In the genomic region with DNA sequence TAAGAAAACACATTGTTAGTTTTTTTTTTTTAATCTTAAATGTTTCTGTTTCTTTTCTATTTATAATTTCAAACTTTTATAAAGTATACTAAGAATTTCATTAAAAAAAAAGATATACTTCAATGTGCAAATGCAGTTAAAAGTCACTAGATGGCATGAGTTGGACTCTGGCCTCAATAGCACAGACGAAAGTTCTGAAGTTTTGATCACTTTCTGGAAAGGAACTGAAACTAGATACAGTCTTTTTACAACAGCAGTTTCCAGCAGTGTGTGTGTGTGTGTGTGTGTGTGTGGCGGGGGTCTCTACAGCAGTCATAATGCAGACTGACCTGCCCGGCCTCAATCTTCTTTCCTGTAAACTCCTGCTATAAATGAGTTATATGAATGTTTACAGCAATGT, we compare ENCODE assay signal across 16 mouse cellular contexts. TPM values are rescaled to one million over a fixed set of nuclear protein-coding genes. Genes with fewer than 3 reads are reported as not detected.
DNase-seq lines count a peak whose midpoint lies in the region; ATAC-seq and TF ChIP-seq lines count a peak whose summit lies in the region.
"Had no signal": no experiment of that assay in that cellular context is flagged by ENCODE, and none has a peak within 500 bp of the region (broad histone marks: within the 10 kb centered on the region; RNA-seq: fewer than 3 reads in every experiment).

No protein-coding gene starts in this region.

- TF ChIP-seq POLR2A in kidney, adult 2 months (IDR thresholded peaks at IDR 0.05; ENCODE audit: low read depth, low read length) = no peak
- TF ChIP-seq POLR2A in brain, embryonic 14.5 days (IDR thresholded peaks at IDR 0.05; ENCODE audit: borderline replicate concordance, extremely low read depth, insufficient read depth, insufficient read length, poor library complexity, severe bottlenecking) = no peak

- no peaks in the 10 kb centered on the region for H3K27me3 ChIP-seq in forebrain, embryonic 16.5 days (replicated peaks; ENCODE audit: control insufficient read depth, insufficient read depth, low read length)
- no peaks in the 10 kb centered on the region for H3K27me3 ChIP-seq in forebrain, embryonic 12.5 days
- no peaks in the 10 kb centered on the region for H3K27me3 ChIP-seq in kidney, postnatal 0 days (ENCODE audit: insufficient read depth, low read length)
- H3K27me3 ChIP-seq in kidney, adult 2 months (replicated peaks; ENCODE audit: control insufficient read depth, insufficient read depth, low read length) = no peaks in the 10 kb centered on the region
- H3K27me3 ChIP-seq: heart, embryonic 12.5 days; hindbrain, embryonic 12.5 days; midbrain, embryonic 13.5 days had no signal

- 0 out of 2 replicates have a peak, but pooled peaks have one; percentile 28 for ATAC-seq in forebrain, embryonic 16.5 days
- no peak for ATAC-seq in forebrain, embryonic 12.5 days (ENCODE audit: low FRiP score)
- ATAC-seq in kidney, postnatal 0 days (replicated peaks; ENCODE audit: low FRiP score, low read depth) = no peak; the same call in 1 of the 2 replicates
- ATAC-seq: midbrain, embryonic 13.5 days had no signal

- peaks cover 10% of the 10 kb centered on the region for H3K36me3 ChIP-seq in forebrain, embryonic 16.5 days (ENCODE audit: control insufficient read depth, insufficient read depth)
- peaks cover 11% of the 10 kb centered on the region for H3K36me3 ChIP-seq in forebrain, embryonic 12.5 days (replicated peaks)
- H3K36me3 ChIP-seq in kidney, postnatal 0 days (ENCODE audit: insufficient read depth, low read length) = peaks cover 6% of the 10 kb centered on the region; the same call in 1 of the 2 replicates
- H3K36me3 ChIP-seq in kidney, adult 2 months (ENCODE audit: control insufficient read depth, insufficient read depth, low read length) = no peaks in the 10 kb centered on the region; the same call in 1 of the 2 replicates

- H3K4me3 ChIP-seq in forebrain, embryonic 16.5 days (replicated peaks; ENCODE audit: low read length) = no peak overlapping the region
- H3K4me3 ChIP-seq in forebrain, embryonic 12.5 days (replicated peaks) = no peak overlapping the region
- no peak overlapping the region for H3K4me3 ChIP-seq in kidney, postnatal 0 days (replicated peaks; ENCODE audit: low read depth, low read length)
- H3K4me3 ChIP-seq in kidney, adult 2 months (ENCODE audit: insufficient read depth, low read depth, low read length) = no peak overlapping the region
- H3K4me3 ChIP-seq: heart, embryonic 12.5 days; hindbrain, embryonic 12.5 days; midbrain, embryonic 13.5 days had no signal

- H3K4me1 ChIP-seq in forebrain, embryonic 16.5 days (replicated peaks; ENCODE audit: control insufficient read depth, insufficient read depth, low read length) = no peaks in the 10 kb centered on the region
- H3K4me1 ChIP-seq in forebrain, embryonic 12.5 days = no peaks in the 10 kb centered on the region
- H3K4me1 ChIP-seq in kidney, postnatal 0 days (replicated peaks; ENCODE audit: insufficient read depth, low read length) = no peaks in the 10 kb centered on the region
- H3K4me1 ChIP-seq in kidney, adult 2 months (ENCODE audit: control insufficient read depth, insufficient read depth, low read length) = no peaks in the 10 kb centered on the region
- H3K4me1 ChIP-seq: hindbrain, embryonic 12.5 days; midbrain, embryonic 13.5 days had no signal

- H3K9me3 ChIP-seq in forebrain, embryonic 16.5 days (ENCODE audit: control insufficient read depth, low read length) = no peaks in the 10 kb centered on the region
- H3K9me3 ChIP-seq in forebrain, embryonic 12.5 days = no peaks in the 10 kb centered on the region
- no peaks in the 10 kb centered on the region for H3K9me3 ChIP-seq in kidney, postnatal 0 days (replicated peaks; ENCODE audit: low read length)
- H3K9me3 ChIP-seq: heart, embryonic 12.5 days; hindbrain, embryonic 12.5 days; midbrain, embryonic 13.5 days had no signal

- H3K27ac ChIP-seq in forebrain, embryonic 16.5 days (ENCODE audit: low read length) = no peak overlapping the region
- H3K27ac ChIP-seq in forebrain, embryonic 12.5 days = no peak overlapping the region
- no peak overlapping the region for H3K27ac ChIP-seq in kidney, postnatal 0 days
- H3K27ac ChIP-seq in kidney, adult 2 months (ENCODE audit: insufficient read depth, low read depth, low read length) = no peak overlapping the region
- H3K27ac ChIP-seq: hindbrain, embryonic 12.5 days; midbrain, embryonic 13.5 days had no signal

- WGBS in forebrain, embryonic 16.5 days = 71% methylated on average over 3 of the region's 3 CpGs
- 74% methylated on average over 3 of the region's 3 CpGs for WGBS in forebrain, embryonic 12.5 days
- 38% methylated on average over 3 of the region's 3 CpGs for WGBS in kidney, postnatal 0 days
- WGBS in kidney, adult 2 months = 33% methylated on average over 3 of the region's 3 CpGs

- TF ChIP-seq CTCF in kidney, postnatal 0 days (IDR thresholded peaks at IDR 0.05; ENCODE audit: low read depth) = peak; percentile 63
- TF ChIP-seq CTCF in kidney, adult 2 months (conservative IDR thresholded peaks at IDR 0.05; ENCODE audit: insufficient read depth, insufficient read length, low read depth, low read length) = no peak
- TF ChIP-seq CTCF in brain, embryonic 14.5 days (IDR thresholded peaks at IDR 0.05; ENCODE audit: borderline replicate concordance, extremely low read depth, insufficient read depth, insufficient read length) = no peak

- no peak overlapping the region for H3K4me2 ChIP-seq in forebrain, embryonic 16.5 days (ENCODE audit: low read length)
- H3K4me2 ChIP-seq in forebrain, embryonic 12.5 days = no peak overlapping the region
- no peak overlapping the region for H3K4me2 ChIP-seq in kidney, postnatal 0 days (ENCODE audit: low read length)
- H3K4me2 ChIP-seq: heart, embryonic 12.5 days; hindbrain, embryonic 12.5 days; midbrain, embryonic 13.5 days had no signal

- DNase-seq in kidney, postnatal 0 days (ENCODE audit: low spot score) = peak; percentile 73
- DNase-seq in kidney, adult 2 months = no peak
- peak; percentile 61 for DNase-seq in 3T3-L1 (ENCODE audit: low read depth, low spot score)
- DNase-seq in brain, embryonic 14.5 days (ENCODE audit: low read depth) = peak; percentile 32
- DNase-seq in urinary bladder, adult 2 months (ENCODE audit: low spot score) = no peak
- DNase-seq in cerebellum, postnatal 10 days = no peak
- DNase-seq: cerebellum, adult 2 months; gastrocnemius, postnatal 14 days; kidney, adult 11 months; lung, postnatal 14 days; thymus, postnatal 14 days had no signal

- H3K9ac ChIP-seq in forebrain, embryonic 16.5 days (replicated peaks; ENCODE audit: low read depth, low read length) = no peak overlapping the region
- H3K9ac ChIP-seq in forebrain, embryonic 12.5 days = no peak overlapping the region
- H3K9ac ChIP-seq in kidney, postnatal 0 days (ENCODE audit: low read depth, low read length) = no peak overlapping the region
- H3K9ac ChIP-seq: heart, embryonic 12.5 days; hindbrain, embryonic 12.5 days; midbrain, embryonic 13.5 days had no signal

RNA-seq across cellular contexts. Expression of a gene that starts 9.9 kb away (rescaled TPM):
- 58.7 and 59.7 TPM in 2 replicates for polyA plus RNA-seq in forebrain, embryonic 16.5 days (2015; fragmentation: Nextera tagmentation; extraction: Ambion mirVana)
- polyA plus RNA-seq in forebrain, embryonic 12.5 days (2016; fragmentation: Nextera tagmentation; extraction: Ambion mirVana) = 59.8 and 65.6 TPM in 2 replicates
- polyA plus RNA-seq in kidney, postnatal 0 days (2015; fragmentation: Nextera tagmentation; extraction: Ambion mirVana) = 76.3 and 87.6 TPM in 2 replicates
- 4.5 and 5.9 TPM in 2 replicates for polyA plus RNA-seq in kidney, adult 2 months (2012; rRNA removed)
- polyA plus RNA-seq in brain, embryonic 14.5 days (2012; rRNA removed) = 11.9 and 15.2 TPM in 2 replicates
- polyA plus RNA-seq in urinary bladder, adult 2 months (2012; rRNA removed) = 12.9 and 14.3 TPM in 2 replicates

RNA-seq across cellular contexts. Expression of a gene that starts 56.8 kb away (rescaled TPM):
- 21.3 and 26.4 TPM in 2 replicates for polyA plus RNA-seq in forebrain, embryonic 16.5 days (2015; fragmentation: Nextera tagmentation; extraction: Ambion mirVana)
- polyA plus RNA-seq in forebrain, embryonic 12.5 days (2016; fragmentation: Nextera tagmentation; extraction: Ambion mirVana) = 10.5 and 11.6 TPM in 2 replicates
- polyA plus RNA-seq in kidney, postnatal 0 days (2015; fragmentation: Nextera tagmentation; extraction: Ambion mirVana) = 2.4 and 3.0 TPM in 2 replicates
- polyA plus RNA-seq in kidney, adult 2 months (2012; rRNA removed) = 1.9 and 2.1 TPM in 2 replicates
- 6.1 and 8.8 TPM in 2 replicates for polyA plus RNA-seq in brain, embryonic 14.5 days (2012; rRNA removed)
- polyA plus RNA-seq in urinary bladder, adult 2 months (2012; rRNA removed) = 2.4 and 3.6 TPM in 2 replicates

RNA-seq across cellular contexts. Expression of a gene that starts 58.5 kb away (rescaled TPM):
- polyA plus RNA-seq in forebrain, embryonic 16.5 days (2015; fragmentation: Nextera tagmentation; extraction: Ambion mirVana) = 2.8 and 4.9 TPM in 2 replicates
- polyA plus RNA-seq in forebrain, embryonic 12.5 days (2016; fragmentation: Nextera tagmentation; extraction: Ambion mirVana) = 2.3 and 2.6 TPM in 2 replicates
- 1.2 and 1.3 TPM in 2 replicates for polyA plus RNA-seq in kidney, postnatal 0 days (2015; fragmentation: Nextera tagmentation; extraction: Ambion mirVana)
- polyA plus RNA-seq in kidney, adult 2 months (2012; rRNA removed) = 2.0 and 2.7 TPM in 2 replicates
- polyA plus RNA-seq in brain, embryonic 14.5 days (2012; rRNA removed) = 7.3 and 7.5 TPM in 2 replicates
- 4.1 and 5.1 TPM in 2 replicates for polyA plus RNA-seq in urinary bladder, adult 2 months (2012; rRNA removed)

Comparison
In these comparisons a context has a peak if more than half of its experiments do, and no peak if none do; other contexts are left out.
1. DNase-seq: peak in kidney, postnatal 0 days (single experiment), 3T3-L1 (single experiment) and brain, embryonic 14.5 days (single experiment); none in kidney, adult 2 months (single experiment), urinary bladder, adult 2 months (single experiment) and cerebellum, postnatal 10 days (0 of 2).